Mouse (Mus musculus) NIH3T3 (cell line): ENCODE data around the gene Plppr1.
"Not testable (repeated sequence)": the region's sequence is repeated elsewhere in the genome, so short reads cannot be mapped to it uniquely, and the experiment has no call there.

Experiments used
- DNase-seq: peaks from one replicate; pipeline ENCODE4 v3.0.0-alpha.2; 2012; ENCODE audit warnings: low read depth

Gene Plppr1

GRCm38 (mm10) chr4:49383576-49384318 lies 324.7 kb downstream of the Plppr1 start:
- not testable (repeated sequence) for DNase-seq

GRCm38 (mm10) chr4:49386873-49387272 lies 327.8 kb downstream of the Plppr1 start:
- DNase-seq = no peak
